ENCODE assay signal across 12 mouse cellular contexts in genomic region chr4:58401973-58402501, GRCm38 (mm10).
A peak's percentile ranks its signal among the peaks of the same experiment; 100 is the strongest.
DNase-seq lines count a peak whose midpoint lies in the region; ATAC-seq and TF ChIP-seq lines count a peak whose summit lies in the region.
"Had no signal": no experiment of that assay in that cellular context is flagged by ENCODE, and none has a peak within 500 bp of the region (broad histone marks: within the 10 kb centered on the region; RNA-seq: fewer than 3 reads in every experiment).

No protein-coding gene starts in this region.

- no peak overlapping the region for H3K9ac ChIP-seq in lung, embryonic 14.5 days
- H3K9ac ChIP-seq: heart, embryonic 12.5 days; kidney, embryonic 15.5 days; neural tube, embryonic 13.5 days had no signal

- H3K27ac ChIP-seq in lung, embryonic 14.5 days (ENCODE audit: low read depth): no peak overlapping the region
- H3K27ac ChIP-seq: kidney, embryonic 15.5 days; neural tube, embryonic 13.5 days had no signal

- no peaks in the 10 kb centered on the region for H3K9me3 ChIP-seq in lung, embryonic 14.5 days (ENCODE audit: low read depth, low read length)
- H3K9me3 ChIP-seq: heart, embryonic 12.5 days; kidney, embryonic 15.5 days; neural tube, embryonic 13.5 days had no signal

- H3K36me3 ChIP-seq in lung, embryonic 14.5 days (ENCODE audit: insufficient read depth): no peaks in the 10 kb centered on the region
- H3K36me3 ChIP-seq: heart, embryonic 12.5 days; kidney, embryonic 15.5 days; neural tube, embryonic 13.5 days had no signal

- H3K27me3 ChIP-seq in lung, embryonic 14.5 days (ENCODE audit: insufficient read depth, low read length): no peaks in the 10 kb centered on the region
- H3K27me3 ChIP-seq: heart, embryonic 12.5 days; kidney, embryonic 15.5 days; neural tube, embryonic 13.5 days had no signal

- H3K4me3 ChIP-seq in lung, embryonic 14.5 days (ENCODE audit: low read depth, low read length): no peak overlapping the region
- H3K4me3 ChIP-seq: heart, embryonic 12.5 days; kidney, embryonic 15.5 days; neural tube, embryonic 13.5 days had no signal

- H3K4me1 ChIP-seq in lung, embryonic 14.5 days (ENCODE audit: insufficient read depth): no peaks in the 10 kb centered on the region
- H3K4me1 ChIP-seq: heart, embryonic 12.5 days; kidney, embryonic 15.5 days; neural tube, embryonic 13.5 days had no signal

- H3K4me2 ChIP-seq in lung, embryonic 14.5 days: no peak overlapping the region
- H3K4me2 ChIP-seq: heart, embryonic 12.5 days; kidney, embryonic 15.5 days; neural tube, embryonic 13.5 days had no signal

- DNase-seq in adrenal gland, adult (ENCODE audit: inconsistent age in 2 of 2, low spot score in 1 of 2): peak; percentile 25 to 53
- no peak for DNase-seq in adrenal gland, postnatal 4 days (ENCODE audit: low spot score in 2 of 2)
- DNase-seq in lung, embryonic 14.5 days: peak; percentile 44
- no peak for DNase-seq in lung, postnatal 36 days
- DNase-seq in large intestine, adult 2 months (ENCODE audit: low read depth, low spot score): peak; percentile 27
- peak; percentile 53 for DNase-seq in right cerebral cortex, postnatal 25 days
- DNase-seq in ovary, postnatal 10 days (ENCODE audit: low spot score): no peak
- DNase-seq in embryo, embryonic 10.5 days (ENCODE audit: low spot score): no peak
- DNase-seq: lung, postnatal 14 days had no signal

- WGBS in lung, embryonic 14.5 days: 57% methylated on average over 4 of the region's 4 CpGs
- WGBS in large intestine, adult 2 months: 45% methylated on average over 4 of the region's 4 CpGs

- no peak for TF ChIP-seq CTCF in lung, embryonic 14.5 days (IDR thresholded peaks at IDR 0.05; ENCODE audit: low read depth)

- ATAC-seq in lung, embryonic 14.5 days (ENCODE audit: insufficient read depth): no peak

Comparison
In these comparisons a context has a peak if more than half of its experiments do, and no peak if none do; other contexts are left out.
1. DNase-seq: peak in adrenal gland, adult (2 of 2), lung, embryonic 14.5 days (single experiment), large intestine, adult 2 months (single experiment) and right cerebral cortex, postnatal 25 days (single experiment); none in adrenal gland, postnatal 4 days (0 of 2), lung, postnatal 36 days (single experiment), ovary, postnatal 10 days (single experiment) and embryo, embryonic 10.5 days (single experiment).